15 mouse cellular contexts compared by ENCODE assay signal in genomic region chr15:81386327-81386726, GRCm38 (mm10). TPM values are rescaled to one million over a fixed set of nuclear protein-coding genes. Genes with fewer than 3 reads are reported as not detected.
DNase-seq lines count a peak whose midpoint lies in the region; ATAC-seq and TF ChIP-seq lines count a peak whose summit lies in the region.
"Had no signal": no experiment of that assay in that cellular context is flagged by ENCODE, and none has a peak within 500 bp of the region (broad histone marks: within the 10 kb centered on the region; RNA-seq: fewer than 3 reads in every experiment).

No protein-coding gene starts in this region.

- peaks cover 3% of the 10 kb centered on the region for H3K36me3 ChIP-seq in heart, adult 2 months (ENCODE audit: control insufficient read depth, insufficient read depth, low read length)
- H3K36me3 ChIP-seq in lung, embryonic 14.5 days (ENCODE audit: insufficient read depth) = peaks cover 90% of the 10 kb centered on the region
- H3K36me3 ChIP-seq in small intestine, adult 2 months (ENCODE audit: control insufficient read depth, insufficient read depth, low read length) = peaks cover 38% of the 10 kb centered on the region
- H3K36me3 ChIP-seq in forebrain, embryonic 14.5 days (ENCODE audit: control insufficient read depth, insufficient read depth, low read length) = peaks cover 92% of the 10 kb centered on the region

- H3K79me2 ChIP-seq in heart, adult 2 months (replicated peaks; ENCODE audit: control insufficient read depth, insufficient read depth, low read length) = no peaks in the 10 kb centered on the region; the same call in 1 of the 2 replicates

- H3K4me1 ChIP-seq in heart, adult 2 months (ENCODE audit: control insufficient read depth, insufficient read depth, low read length) = no peaks in the 10 kb centered on the region
- H3K4me1 ChIP-seq in lung, embryonic 14.5 days (ENCODE audit: insufficient read depth) = no peaks in the 10 kb centered on the region
- no peaks in the 10 kb centered on the region for H3K4me1 ChIP-seq in lung, adult 2 months (ENCODE audit: control insufficient read depth, insufficient read depth, low read length)
- no peaks in the 10 kb centered on the region for H3K4me1 ChIP-seq in small intestine, adult 2 months (ENCODE audit: control insufficient read depth, insufficient read depth, insufficient read length, low read length)
- no peaks in the 10 kb centered on the region for H3K4me1 ChIP-seq in forebrain, embryonic 14.5 days (ENCODE audit: control insufficient read depth, insufficient read depth, low read length)
- H3K4me1 ChIP-seq: megakaryocyte, embryonic 14.5 days had no signal

- peak; percentile 43 for TF ChIP-seq CTCF in heart, adult 2 months (IDR thresholded peaks at IDR 0.05)
- 0 out of 2 replicates have a peak, but pooled peaks have one; percentile 7 for TF ChIP-seq CTCF in lung, embryonic 14.5 days (IDR thresholded peaks at IDR 0.05; ENCODE audit: low read depth)
- no peak for TF ChIP-seq CTCF in lung, adult 2 months (IDR thresholded peaks at IDR 0.05; ENCODE audit: insufficient read depth, low read length)
- TF ChIP-seq CTCF in small intestine, adult 2 months (IDR thresholded peaks at IDR 0.05; ENCODE audit: extremely low read depth, insufficient read length, insufficient replicate concordance, low read depth, low read length) = peak; percentile 33; the same call in 1 of the 2 replicates

- intact Hi-C loops in heart, adult 2 months (cut with DNase I) = no loop called here
- intact Hi-C loops in heart, postnatal 25 days (cut with DNase I) = no loop called here

- no peak for DNase-seq in heart, adult 2 months
- DNase-seq in heart, postnatal 25 days (ENCODE audit: low spot score) = no peak
- DNase-seq in lung, embryonic 14.5 days = no peak
- no peak for DNase-seq in lung, adult 2 months
- DNase-seq in MEL-GATA-1-ER (ENCODE audit: extremely low read depth, low read depth) = peak; percentile 6
- DNase-seq in frontal cortex, postnatal 10 days (ENCODE audit: low spot score in 2 of 2) = no peak
- no peak for DNase-seq in forebrain, embryonic 14.5 days (ENCODE audit: low spot score)
- DNase-seq: adrenal gland, postnatal 25 days; cerebellum, adult 18-20 months; heart, adult 18-20 months; heart, postnatal 10 days; lung, adult 18-20 months had no signal

- no peak overlapping the region for H3K27ac ChIP-seq in heart, adult 2 months
- H3K27ac ChIP-seq in lung, embryonic 14.5 days (ENCODE audit: low read depth) = no peak overlapping the region
- H3K27ac ChIP-seq in small intestine, adult 2 months (ENCODE audit: insufficient read depth, low read depth, low read length) = no peak overlapping the region
- H3K27ac ChIP-seq in forebrain, embryonic 14.5 days (ENCODE audit: low read depth, low read length) = no peak overlapping the region

- no peak for TF ChIP-seq POLR2A in heart, adult 2 months (IDR thresholded peaks at IDR 0.05; ENCODE audit: insufficient read depth, low read depth, low read length)
- no peak for TF ChIP-seq POLR2A in lung, adult 2 months (IDR thresholded peaks at IDR 0.05; ENCODE audit: borderline replicate concordance, extremely low read depth, low read depth, low read length)
- no peak for TF ChIP-seq POLR2A in small intestine, adult 2 months (IDR thresholded peaks at IDR 0.05; ENCODE audit: low read depth, low read length)

- H3K9me3 ChIP-seq in lung, embryonic 14.5 days (ENCODE audit: low read depth, low read length) = no peaks in the 10 kb centered on the region
- no peaks in the 10 kb centered on the region for H3K9me3 ChIP-seq in forebrain, embryonic 14.5 days (replicated peaks; ENCODE audit: control insufficient read depth, low read length)
- H3K9me3 ChIP-seq: megakaryocyte, embryonic 14.5 days had no signal

- no peak for TF ChIP-seq EP300 in heart, adult 2 months (IDR thresholded peaks at IDR 0.05; ENCODE audit: insufficient read depth, low read depth, low read length)

- H3K4me3 ChIP-seq in heart, adult 2 months = no peak overlapping the region
- no peak overlapping the region for H3K4me3 ChIP-seq in lung, embryonic 14.5 days (ENCODE audit: low read depth, low read length)
- H3K4me3 ChIP-seq in lung, adult 2 months (replicated peaks; ENCODE audit: extremely low read depth, low read depth, low read length) = no peak overlapping the region
- no peak overlapping the region for H3K4me3 ChIP-seq in small intestine, adult 2 months (ENCODE audit: low read depth, low read length)
- H3K4me3 ChIP-seq in forebrain, embryonic 14.5 days (ENCODE audit: low read depth, low read length) = no peak overlapping the region
- H3K4me3 ChIP-seq: megakaryocyte, embryonic 14.5 days had no signal

- no peak overlapping the region for H3K9ac ChIP-seq in heart, adult 2 months (ENCODE audit: low read depth, low read length)
- no peak overlapping the region for H3K9ac ChIP-seq in lung, embryonic 14.5 days
- no peak overlapping the region for H3K9ac ChIP-seq in forebrain, embryonic 14.5 days (ENCODE audit: low read length)

- WGBS in heart, adult 2 months = 97% methylated on average over 5 of the region's 5 CpGs
- WGBS in lung, embryonic 14.5 days = 95% methylated on average over 5 of the region's 5 CpGs
- 95% methylated on average over 5 of the region's 5 CpGs for WGBS in lung, adult 2 months
- WGBS in small intestine, adult 2 months = 95% methylated on average over 5 of the region's 5 CpGs
- 98% methylated on average over 5 of the region's 5 CpGs for WGBS in forebrain, embryonic 14.5 days

- H3K27me3 ChIP-seq in heart, adult 2 months (ENCODE audit: control insufficient read depth, insufficient read depth, low read length) = no peaks in the 10 kb centered on the region
- H3K27me3 ChIP-seq in lung, embryonic 14.5 days (ENCODE audit: insufficient read depth, low read length) = no peaks in the 10 kb centered on the region
- H3K27me3 ChIP-seq in small intestine, adult 2 months (ENCODE audit: control insufficient read depth, insufficient read depth, low read length) = no peaks in the 10 kb centered on the region
- no peaks in the 10 kb centered on the region for H3K27me3 ChIP-seq in forebrain, embryonic 14.5 days (replicated peaks; ENCODE audit: control insufficient read depth, insufficient read depth, low read length)
- H3K27me3 ChIP-seq: megakaryocyte, embryonic 14.5 days had no signal

- ATAC-seq in lung, embryonic 14.5 days (ENCODE audit: insufficient read depth) = no peak
- ATAC-seq in forebrain, embryonic 14.5 days = no peak

- H3K4me2 ChIP-seq in lung, embryonic 14.5 days = no peak overlapping the region
- no peak overlapping the region for H3K4me2 ChIP-seq in forebrain, embryonic 14.5 days (ENCODE audit: low read length)

RNA-seq across cellular contexts. Expression of gene St13, which starts 13.6 kb away (rescaled TPM):
- total RNA-seq in heart, adult 2 months (2021) = 100 to 1,000 TPM; 108 to 111 TPM
- 15.8 and 19.6 TPM in 2 replicates for polyA plus RNA-seq in heart, adult 2 months (2012; rRNA removed)
- 100 to 1,000 TPM in 1 of 2 experiments, 10 to 100 TPM in 1; 86.0 to 108 TPM for total RNA-seq in heart, postnatal 25 days (2021)
- polyA plus RNA-seq in lung, embryonic 14.5 days (2014; fragmentation: Nextera tagmentation; extraction: Ambion mirVana) = 132 and 145 TPM in 2 replicates
- 16.4 and 16.9 TPM in 2 replicates for polyA plus RNA-seq in lung, adult 2 months (2012; rRNA removed)
- 3.0 and 4.7 TPM in 2 replicates for polyA plus RNA-seq in small intestine, adult 2 months (2012; rRNA removed)
- polyA plus RNA-seq in forebrain, embryonic 14.5 days (2014; fragmentation: Nextera tagmentation; extraction: Ambion mirVana) = 170 and 180 TPM in 2 replicates

RNA-seq across cellular contexts. Expression of gene Xpnpep3, which starts 13.6 kb away (rescaled TPM):
- 10 to 100 TPM; 10.8 to 12.9 TPM for total RNA-seq in heart, adult 2 months (2021)
- polyA plus RNA-seq in heart, adult 2 months (2012; rRNA removed) = 5.8 and 12.3 TPM in 2 replicates
- total RNA-seq in heart, postnatal 25 days (2021) = 10 to 100 TPM; 10.2 to 12.6 TPM
- 8.6 and 9.6 TPM in 2 replicates for polyA plus RNA-seq in lung, embryonic 14.5 days (2014; fragmentation: Nextera tagmentation; extraction: Ambion mirVana)
- polyA plus RNA-seq in lung, adult 2 months (2012; rRNA removed) = 6.8 and 7.2 TPM in 2 replicates
- polyA plus RNA-seq in small intestine, adult 2 months (2012; rRNA removed) = 1.0 and 2.6 TPM in 2 replicates
- 4.3 and 5.2 TPM in 2 replicates for polyA plus RNA-seq in forebrain, embryonic 14.5 days (2014; fragmentation: Nextera tagmentation; extraction: Ambion mirVana)

RNA-seq across cellular contexts. Expression of gene Dnajb7, which starts 21.8 kb away (rescaled TPM):
- not detected for total RNA-seq in heart, adult 2 months (2021)
- not detected in 2 replicates for polyA plus RNA-seq in heart, adult 2 months (2012; rRNA removed)
- total RNA-seq in heart, postnatal 25 days (2021) = not detected
- polyA plus RNA-seq in lung, embryonic 14.5 days (2014; fragmentation: Nextera tagmentation; extraction: Ambion mirVana) = 1.4 and 2.2 TPM in 2 replicates
- not detected in 2 replicates for polyA plus RNA-seq in lung, adult 2 months (2012; rRNA removed)
- polyA plus RNA-seq in small intestine, adult 2 months (2012; rRNA removed) = not detected in 2 replicates
- polyA plus RNA-seq in forebrain, embryonic 14.5 days (2014; fragmentation: Nextera tagmentation; extraction: Ambion mirVana) = 0.20 and 0.26 TPM in 2 replicates
- total RNA-seq: adrenal gland, postnatal 25 days; heart, adult 18-20 months; heart, postnatal 10 days; left cerebral cortex, postnatal 36 days had no signal

RNA-seq across cellular contexts. Expression of gene Slc25a17, which starts 25.7 kb away (rescaled TPM):
- 10 to 100 TPM; 13.0 to 15.7 TPM for total RNA-seq in heart, adult 2 months (2021)
- polyA plus RNA-seq in heart, adult 2 months (2012; rRNA removed) = 15.1 and 24.6 TPM in 2 replicates
- 10 to 100 TPM; 17.2 to 17.8 TPM for total RNA-seq in heart, postnatal 25 days (2021)
- 103 and 109 TPM in 2 replicates for polyA plus RNA-seq in lung, embryonic 14.5 days (2014; fragmentation: Nextera tagmentation; extraction: Ambion mirVana)
- polyA plus RNA-seq in lung, adult 2 months (2012; rRNA removed) = 25.9 and 44.2 TPM in 2 replicates
- polyA plus RNA-seq in small intestine, adult 2 months (2012; rRNA removed) = 5.8 and 8.8 TPM in 2 replicates
- polyA plus RNA-seq in forebrain, embryonic 14.5 days (2014; fragmentation: Nextera tagmentation; extraction: Ambion mirVana) = 152 and 153 TPM in 2 replicates
